Mouse (Mus musculus) CH12.LX (cell line): Measurements from ENCODE around the gene Samd4. TPM values are rescaled to one million over a fixed set of nuclear protein-coding genes. Genes with fewer than 3 reads are reported as not detected.

Source experiments
- DNase-seq: peaks from one replicate; pipeline ENCODE4 v3.0.0-alpha.2; 2013; ENCODE audit errors: extremely low read depth
- H3K27ac ChIP-seq: 2 replicates; pipeline ENCODE4 v1.5.1; 2012; ENCODE audit warnings: low read depth, mild to moderate bottlenecking, control low read depth, moderate library complexity; ENCODE audit not compliant: insufficient read depth
- H3K27me3 ChIP-seq: replicated peaks from 2 replicates; pipeline ENCODE3; 2012; ENCODE audit warnings: inconsistent platforms
- H3K36me3 ChIP-seq, 2 experiments: replicated peaks in 1 of 2; 2 replicates each; pipeline versions ENCODE3 to v1.6.1; 2012; ENCODE audit warnings: inconsistent platforms in 1 of 2, low read length in 1 of 2, mild to moderate bottlenecking in 1 of 2, mixed read lengths in 1 of 2, moderate library complexity in 1 of 2; ENCODE audit not compliant: control insufficient read depth in 1 of 2, insufficient read depth in 1 of 2
- H3K4me1 ChIP-seq, 2 experiments: 2 replicates each; pipeline ENCODE4 v1.6.1; 2012; ENCODE audit warnings: inconsistent platforms in 1 of 2, moderate library complexity in 1 of 2; ENCODE audit not compliant: insufficient read depth in 2 of 2, control insufficient read depth in 1 of 2
- H3K4me2 ChIP-seq: 2 replicates; pipeline ENCODE4 v1.6.1; 2012; ENCODE audit warnings: low read depth, mild to moderate bottlenecking, control low read depth; ENCODE audit not compliant: poor library complexity, insufficient read depth, severe bottlenecking
- H3K4me3 ChIP-seq, 3 experiments: fragments of 150-350 bp in 1 of 3; sonication (generic) in 1 of 3; replicated peaks in 1 of 3; 2 replicates each; pipeline versions ENCODE3 to v1.5.1; 2011 to 2012; ENCODE audit warnings: low read depth in 2 of 3, low read length in 2 of 3, mild to moderate bottlenecking in 2 of 3, moderate library complexity in 2 of 3, control low read depth in 1 of 3, improper control_type of control experiment in 1 of 3, inconsistent platforms in 1 of 3, mixed read lengths in 1 of 3; ENCODE audit not compliant: poor library complexity in 1 of 3
- H3K79me2 ChIP-seq: replicated peaks from 2 replicates; pipeline ENCODE4 v1.6.1; 2012; ENCODE audit warnings: mild to moderate bottlenecking, moderate library complexity; ENCODE audit not compliant: control insufficient read depth, poor library complexity, insufficient read depth, severe bottlenecking; ENCODE audit errors: extremely low read depth
- H3K9ac ChIP-seq: 2 replicates; pipeline ENCODE4 v1.6.1; 2012; ENCODE audit warnings: low read depth, mild to moderate bottlenecking, control low read depth, moderate library complexity; ENCODE audit not compliant: insufficient read depth
- H3K9me3 ChIP-seq: replicated peaks from 2 replicates; pipeline ENCODE3; 2012; ENCODE audit warnings: low read length, inconsistent platforms, mixed read lengths
- CHD1 ChIP-seq: IDR thresholded peaks from 2 replicates; pipeline ENCODE4 v1.6.1; 2012; ENCODE audit warnings: low read depth, low read length, improper control_type of control experiment, inconsistent platforms
- CHD2 ChIP-seq: IDR thresholded peaks from 2 replicates; pipeline ENCODE4 v1.6.1; 2011; ENCODE audit warnings: low read length, improper control_type of control experiment
- E2F4 ChIP-seq: IDR thresholded peaks from 2 replicates; pipeline ENCODE4 v1.6.1; 2011; ENCODE audit warnings: low read depth, low read length, improper control_type of control experiment; ENCODE audit not compliant: insufficient replicate concordance
- ETS1 ChIP-seq: conservative IDR thresholded peaks from 2 replicates; pipeline ENCODE4 v1.6.1; 2012; ENCODE audit warnings: low read depth, mild to moderate bottlenecking, inconsistent platforms, low read length, improper control_type of control experiment, moderate library complexity
- HCFC1 ChIP-seq: IDR thresholded peaks from 2 replicates; pipeline ENCODE4 v1.6.1; 2012; ENCODE audit warnings: low read depth, mild to moderate bottlenecking, inconsistent platforms, low read length, improper control_type of control experiment
- IRF4 ChIP-seq: IDR thresholded peaks from 2 replicates; pipeline ENCODE4 v1.6.1; 2014; ENCODE audit warnings: low read depth, mild to moderate bottlenecking, inconsistent platforms, low read length, improper control_type of control experiment
- JUN ChIP-seq: IDR thresholded peaks from 2 replicates; pipeline ENCODE4 v1.6.1; 2011; ENCODE audit warnings: low read depth, mild to moderate bottlenecking, low read length, improper control_type of control experiment, moderate library complexity; ENCODE audit not compliant: insufficient read depth
- KAT2A ChIP-seq: IDR thresholded peaks from 2 replicates; pipeline ENCODE4 v1.6.1; 2012; ENCODE audit warnings: low read length, improper control_type of control experiment, inconsistent platforms; ENCODE audit not compliant: insufficient replicate concordance
- MAFK ChIP-seq: IDR thresholded peaks from 2 replicates; pipeline ENCODE4 v1.6.1; 2011; ENCODE audit warnings: low read length, improper control_type of control experiment; ENCODE audit not compliant: insufficient replicate concordance
- MXI1 ChIP-seq: IDR thresholded peaks from 2 replicates; pipeline ENCODE4 v1.6.1; 2011; ENCODE audit warnings: mild to moderate bottlenecking, low read depth, low read length, improper control_type of control experiment
- NELFE ChIP-seq: IDR thresholded peaks from 2 replicates; pipeline ENCODE4 v1.6.1; 2011; ENCODE audit warnings: low read depth, low read length, improper control_type of control experiment
- NRF1 ChIP-seq: IDR thresholded peaks from 2 replicates; pipeline ENCODE4 v1.6.1; 2014; ENCODE audit warnings: low read depth, mild to moderate bottlenecking, inconsistent platforms, low read length, improper control_type of control experiment, moderate library complexity
- RCOR1 ChIP-seq: conservative IDR thresholded peaks from 2 replicates; pipeline ENCODE4 v1.6.1; 2012; ENCODE audit warnings: low read depth, mild to moderate bottlenecking, inconsistent platforms, low read length, improper control_type of control experiment
- SIN3A ChIP-seq: IDR thresholded peaks from 2 replicates; pipeline ENCODE4 v1.6.1; 2012; ENCODE audit warnings: low read length, improper control_type of control experiment, inconsistent platforms
- SMC3 ChIP-seq: IDR thresholded peaks from 2 replicates; pipeline ENCODE4 v1.6.1; 2011; ENCODE audit warnings: low read depth, low read length, improper control_type of control experiment
- TBP ChIP-seq: conservative IDR thresholded peaks from 2 replicates; pipeline ENCODE4 v1.6.1; 2011; ENCODE audit warnings: low read depth, low read length, improper control_type of control experiment
- UBTF ChIP-seq: IDR thresholded peaks from 2 replicates; pipeline ENCODE4 v1.6.1; 2012; ENCODE audit warnings: low read depth, mild to moderate bottlenecking, inconsistent platforms, low read length, improper control_type of control experiment, moderate library complexity
- USF2 ChIP-seq: conservative IDR thresholded peaks from 2 replicates; pipeline ENCODE4 v1.6.1; 2011; ENCODE audit warnings: low read depth, low read length, improper control_type of control experiment
- ZC3H11A ChIP-seq: IDR thresholded peaks from 2 replicates; pipeline ENCODE4 v1.6.1; 2012; ENCODE audit warnings: low read depth, mild to moderate bottlenecking, inconsistent platforms, low read length, improper control_type of control experiment
- ZKSCAN1 ChIP-seq: IDR thresholded peaks from 2 replicates; pipeline ENCODE4 v1.6.1; 2012; ENCODE audit warnings: low read depth, inconsistent platforms, low read length, improper control_type of control experiment, borderline replicate concordance
- ZMIZ1 ChIP-seq: IDR thresholded peaks from 2 replicates; pipeline ENCODE4 v1.6.1; 2012; ENCODE audit warnings: low read depth, mild to moderate bottlenecking, inconsistent platforms, low read length, improper control_type of control experiment
- dilution Hi-C: fragments of 300-500 bp; cut with MboI; formaldehyde crosslinking; loops from 2 replicates; pipeline ENCODE4 v1.14.3; 2020; ENCODE audit warnings: low sequenced_read_pairs; ENCODE audit not compliant: extremely low pct_unique_long_range_greater_than_20kb, extremely low pct_ligation_motif_present
- in situ Hi-C: fragments of 300-500 bp; cut with MboI; formaldehyde crosslinking; loops from 3 replicates; pipeline ENCODE4 v1.14.3; 2019; ENCODE audit warnings: low sequenced_read_pairs, low pct_ligation_motif_present, low pct_unique_long_range_greater_than_20kb, mixed read lengths
- polyA plus RNA-seq: library from polyadenylated mRNA; unstranded; fragments of >175 nt; gene quantifications from 2 replicates; pipeline ENCODE4 v1.2.1, GENCODE M21; 2012; ENCODE audit warnings: low read depth; ENCODE audit not compliant: insufficient read length
- total RNA-seq, 2 experiments: library from RNA; depleted of rRNA; stranded (reverse); fragments of 300-350 nt in 1 of 2; fragments of >200 nt in 1 of 2; gene quantifications; 2 replicates each; pipeline ENCODE4 v1.2.3; 2012 to 2014

Gene Samd4
- total and polyA plus RNA-seq, 3 experiments: 0.64 to 4.6 (median 1.5) TPM

DNA sequence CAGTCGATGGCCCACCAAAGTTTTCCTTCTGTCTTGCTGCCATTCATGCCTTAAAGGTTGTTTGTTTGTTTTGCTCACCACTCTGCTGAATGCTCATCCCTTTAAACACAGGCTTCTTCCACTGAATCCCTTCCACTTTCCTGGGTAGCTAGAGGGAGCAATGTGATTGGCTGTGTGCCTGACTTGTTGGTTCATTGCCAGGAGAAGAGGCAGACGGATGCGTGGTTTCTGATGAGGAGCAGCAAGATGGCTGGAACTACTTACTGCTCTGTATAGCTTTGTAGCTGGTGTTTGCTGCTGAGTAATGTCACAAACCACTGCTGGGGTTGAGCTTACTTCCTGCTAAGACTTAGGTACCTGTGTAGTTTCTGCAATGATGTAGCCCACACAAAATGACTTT is 88.0 kb downstream of the Samd4 start:
- peaks cover 0 to 7% of the 10 kb centered on the region in 2 experiments; a peak in 2 of 4 replicates for H3K4me1 ChIP-seq
- DNase-seq: no peak
- dilution Hi-C loops (no loop called here), in situ Hi-C loops (no loop called here)
- H3K9me3 ChIP-seq: no peaks in the 10 kb centered on the region
- no peaks in the 10 kb centered on the region for H3K79me2 ChIP-seq
- no peak overlapping the region for H3K9ac ChIP-seq
- no peak overlapping the region for H3K27ac ChIP-seq
- TF ChIP-seq USF2 (no peak), CHD2 (no peak), IRF4 (no peak), KAT2A (no peak), TBP (no peak), ZMIZ1 (no peak), RCOR1 (no peak), ZC3H11A (no peak), CHD1 (no peak), E2F4 (no peak), ZKSCAN1 (no peak), ETS1 (no peak), MXI1 (no peak)
- no peak overlapping the region for H3K4me3 ChIP-seq
- H3K36me3 ChIP-seq: no peaks in the 10 kb centered on the region
- H3K4me2 ChIP-seq: no peak overlapping the region
- H3K27me3 ChIP-seq: no peaks in the 10 kb centered on the region

DNA sequence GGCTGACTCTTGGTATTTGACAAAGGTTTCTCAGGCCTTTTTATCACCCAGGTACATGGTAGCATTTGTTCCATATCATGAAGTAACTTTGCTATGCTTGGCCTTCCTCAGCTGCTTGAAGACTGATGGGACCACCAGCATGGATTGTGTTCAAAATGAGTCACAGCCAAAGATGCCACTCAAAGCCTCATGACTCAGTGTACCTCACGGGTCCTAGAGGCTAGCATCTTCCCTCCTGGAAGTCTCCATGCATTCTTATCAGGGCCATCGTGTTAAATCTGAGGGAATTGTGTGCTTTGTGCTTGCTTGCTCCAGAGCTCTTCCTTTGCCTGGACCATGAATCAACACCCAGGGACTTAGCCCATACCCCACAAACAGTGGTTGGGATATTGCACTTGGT is 89.1 kb downstream of the Samd4 start:
- no peak overlapping the region for H3K9ac ChIP-seq
- H3K4me2 ChIP-seq: no peak overlapping the region
- TF ChIP-seq IRF4 (no peak), ZC3H11A (no peak), JUN (no peak), MAFK (no peak), SMC3 (no peak), UBTF (no peak), NELFE (no peak), NRF1 (no peak), CHD2 (no peak), E2F4 (no peak), SIN3A (no peak), HCFC1 (no peak)
- in situ Hi-C loops (no loop called here), dilution Hi-C loops (no loop called here)
- H3K4me3 ChIP-seq: no peak overlapping the region
- H3K4me1 ChIP-seq: peaks cover 0 to 7% of the 10 kb centered on the region in 2 experiments; a peak in 2 of 4 replicates
- H3K27ac ChIP-seq: no peak overlapping the region
- no peaks in the 10 kb centered on the region for H3K79me2 ChIP-seq
- no peaks in the 10 kb centered on the region for H3K27me3 ChIP-seq
- no peaks in the 10 kb centered on the region for H3K9me3 ChIP-seq
- H3K36me3 ChIP-seq: no peaks in the 10 kb centered on the region
- no peak for DNase-seq
